Mouse (Mus musculus): ENCODE measurements around the gene Fcor. TPM values are rescaled to one million over a fixed set of nuclear protein-coding genes. Genes with fewer than 3 reads are reported as not detected.

The Fcor gene
- polyA plus RNA-seq (2014; fragmentation: Illumina TruSeq; extraction: RNeasy Lipid Tissue Mini Kit (QIAGEN cat#74804); ENCODE audit: low read depth, low replicate concordance) = not detected

DNA sequence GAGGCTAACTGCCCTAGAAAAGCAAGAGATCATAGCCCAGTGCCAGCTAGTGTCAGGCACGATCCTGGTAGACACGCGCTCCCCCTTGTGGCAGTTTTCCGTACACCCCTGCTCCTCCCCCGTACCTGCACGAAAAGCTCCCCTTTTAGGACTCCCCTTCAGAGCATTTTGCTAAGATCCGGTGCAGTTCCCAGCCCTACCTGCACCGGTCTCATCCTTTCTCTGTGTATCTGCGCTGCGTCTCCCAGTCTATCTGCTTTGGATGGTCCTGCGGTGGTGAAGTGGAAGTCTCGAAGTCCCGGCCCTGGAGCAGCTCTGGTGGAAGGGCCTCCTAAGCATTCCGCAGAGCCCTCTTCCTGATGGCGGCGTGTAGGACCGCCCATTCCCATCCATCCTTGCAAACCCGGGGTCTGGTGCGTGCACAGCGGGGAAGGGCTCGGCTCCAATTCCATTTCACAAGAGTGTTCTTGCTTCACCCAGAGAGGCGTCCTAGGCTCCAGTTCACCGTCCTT is at the start of gene Fcor:
Gene Fcor (minus strand): TSS at position 383 of the 512 bp plus-strand sequence.

DNA sequence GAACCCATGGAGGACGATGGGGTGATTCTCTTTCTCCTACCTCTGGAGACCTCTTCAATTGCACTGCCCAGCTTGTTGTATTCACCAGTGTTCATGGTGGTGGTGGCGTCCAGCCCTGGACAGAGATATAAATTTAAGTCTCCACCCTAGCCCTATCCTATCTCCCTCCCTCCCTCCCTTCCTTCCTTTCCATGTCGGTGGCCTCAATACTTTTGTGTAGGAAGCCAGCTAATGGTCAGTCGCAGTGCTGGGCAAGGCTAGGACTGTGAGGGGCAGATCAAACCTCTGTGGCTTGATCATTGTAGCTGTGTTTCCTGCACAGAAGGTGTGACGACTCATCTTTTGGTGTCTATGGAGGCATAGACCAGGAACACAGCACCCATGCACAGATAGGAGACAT is 48.4 kb upstream of the Fcor start, which contains the start of gene Clec4g:
Gene Clec4g (minus strand): TSS at position 101 of the 400 bp plus-strand sequence.

DNA sequence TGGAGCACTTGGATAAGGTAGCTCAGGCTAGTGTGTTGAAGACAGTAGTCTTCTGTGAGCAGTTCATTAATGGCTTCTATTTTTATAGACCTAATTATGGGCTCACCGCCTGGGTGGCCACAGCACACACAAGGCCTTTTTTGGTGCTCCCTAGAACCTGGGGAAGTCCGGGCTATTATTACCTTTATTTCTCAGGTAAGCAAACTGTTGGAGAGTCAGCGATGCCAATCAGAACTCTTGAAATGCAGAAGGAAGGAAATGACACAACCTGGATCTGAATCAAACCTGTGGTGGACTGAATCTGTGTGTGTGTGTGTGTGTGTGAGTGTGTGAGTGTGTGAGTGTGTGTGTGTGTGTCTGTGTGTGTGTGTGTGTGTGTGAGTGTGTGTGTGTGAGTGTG is 22.0 kb upstream of the Fcor start, which contains the start of gene Fcer2a:
Gene Fcer2a (minus strand): TSS at position 55 of the 400 bp plus-strand sequence.

DNA sequence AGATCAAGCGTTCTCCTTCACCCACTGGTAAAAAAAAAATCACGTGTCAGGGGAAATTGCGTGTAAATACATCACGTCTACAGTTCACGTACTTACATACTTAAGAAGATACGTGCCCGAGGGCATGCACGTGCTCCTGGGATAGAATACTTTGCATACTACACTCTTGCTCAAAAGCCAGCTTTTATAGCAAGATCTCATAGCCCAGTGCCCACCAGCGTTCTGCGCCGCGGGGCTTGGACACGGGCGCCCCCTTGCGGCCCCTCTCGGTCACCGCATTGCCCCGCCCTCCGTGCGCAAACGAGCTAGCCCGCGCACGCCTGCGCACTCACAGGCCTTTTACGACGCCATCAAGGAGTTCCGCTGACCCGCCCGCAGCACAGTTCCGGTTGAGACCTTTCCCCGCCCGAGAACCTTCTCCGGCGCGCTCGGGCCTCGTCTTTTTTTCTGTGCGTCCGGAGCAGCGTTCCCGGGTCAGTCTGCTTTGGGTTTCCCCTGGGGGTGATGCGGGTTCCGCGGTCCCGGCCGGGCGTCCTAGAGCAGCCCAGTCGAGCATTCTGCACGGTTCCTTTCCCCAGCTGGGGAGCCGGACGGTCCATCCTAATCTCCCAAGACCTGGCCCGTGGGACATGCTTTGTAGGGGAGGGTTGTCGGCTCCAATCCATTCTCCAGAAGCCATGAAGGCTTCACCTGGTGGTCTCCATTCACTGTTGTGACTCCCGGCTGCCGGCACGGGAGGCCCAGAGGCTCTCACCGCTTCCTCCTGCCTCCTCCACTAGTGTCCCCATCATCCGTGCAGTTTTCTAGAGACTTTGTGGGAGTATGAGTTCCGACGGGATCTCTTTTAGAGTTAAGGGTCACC is 4.2 kb upstream of the Fcor start, which contains the start of gene Trappc5:
Gene Trappc5 (plus strand): TSS at position 169 of the 862 bp plus-strand sequence.

DNA sequence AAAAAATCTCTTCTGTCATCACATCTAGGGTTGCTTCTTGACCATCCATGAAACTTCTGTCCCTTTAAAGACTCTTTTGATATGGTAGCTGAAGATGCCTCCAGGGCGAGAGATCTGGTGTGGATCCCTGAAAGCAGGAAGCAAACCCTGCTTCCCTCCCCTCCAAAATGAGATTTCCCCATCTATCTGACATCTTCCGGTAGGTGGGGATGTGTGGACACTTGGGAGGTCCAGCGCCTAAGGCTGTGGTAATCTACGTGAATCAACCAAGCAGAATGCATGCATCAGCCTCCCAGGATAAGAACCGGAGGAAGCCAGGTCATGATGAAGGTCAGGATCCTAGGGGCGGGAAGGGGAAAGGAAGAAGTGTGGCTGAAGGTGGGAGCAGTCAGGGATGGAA is 6.7 kb downstream of the Fcor start, which contains the start of gene Mcemp1:
Gene Mcemp1 (plus strand): TSS at position 248 of the 400 bp plus-strand sequence.

DNA sequence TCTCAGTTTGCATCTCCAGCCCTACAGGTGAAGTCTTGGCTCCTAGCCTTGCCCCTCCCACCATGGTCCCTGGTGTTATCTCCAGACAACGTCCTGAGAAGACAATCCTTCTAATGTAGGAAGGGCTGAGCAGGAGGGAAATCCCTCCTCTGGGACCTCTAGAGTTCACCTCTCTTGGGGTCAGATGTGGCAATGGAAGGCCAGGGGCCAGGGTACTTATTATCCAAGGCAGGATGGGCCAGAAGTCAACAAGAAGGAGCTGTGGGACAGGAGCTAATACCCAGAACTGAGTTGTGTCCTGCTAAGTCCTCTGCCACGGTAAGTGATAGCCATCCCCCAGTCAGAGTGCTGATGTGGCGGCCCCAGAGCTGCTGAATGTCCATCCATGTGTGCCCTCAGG is 16.6 kb downstream of the Fcor start, which contains the start of gene Retn:
Gene Retn (plus strand): TSS at position 245 of the 400 bp plus-strand sequence.

DNA sequence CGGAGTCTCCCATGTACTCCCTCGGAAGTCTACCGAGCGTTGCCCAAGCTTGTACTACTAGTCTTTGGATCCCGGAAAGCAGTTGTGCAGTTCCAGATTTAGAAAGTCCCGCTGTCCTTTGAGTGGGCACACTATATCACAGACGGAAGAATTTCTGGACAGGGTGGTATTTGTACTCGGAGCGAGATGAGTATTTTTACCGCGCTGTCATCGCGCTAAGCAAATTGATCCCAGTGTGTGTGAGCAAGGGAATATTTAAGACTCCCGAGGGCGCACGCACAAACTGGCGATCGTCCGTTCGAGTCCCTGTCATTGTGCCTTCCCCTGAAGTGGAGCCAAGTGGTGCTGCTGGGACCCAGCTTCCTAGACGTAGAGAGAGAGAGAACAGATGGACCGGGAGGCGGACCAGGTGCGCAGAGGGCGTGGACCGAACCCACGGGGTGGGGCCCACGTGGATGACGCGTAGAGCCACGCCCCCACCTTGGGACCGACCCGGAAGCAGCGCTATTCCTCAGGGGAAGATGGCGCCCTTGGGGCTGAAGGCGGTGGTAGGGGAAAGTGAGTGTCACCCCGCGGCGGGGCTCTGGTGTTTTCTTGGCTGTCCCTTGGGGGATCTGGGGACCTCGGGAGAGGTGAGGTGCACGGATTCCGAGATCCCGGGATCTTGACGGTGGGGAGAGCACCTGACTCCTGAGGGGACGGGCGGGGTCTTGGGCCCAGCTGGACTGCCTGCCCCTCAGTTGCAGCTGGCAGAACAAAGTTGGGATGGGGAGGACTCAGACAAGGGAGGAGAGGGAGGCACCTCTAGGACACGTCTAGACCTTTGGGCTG is 41.3 kb downstream of the Fcor start, which contains the start of gene Stxbp2:
Gene Stxbp2 (plus strand): TSS at position 309 of the 831 bp plus-strand sequence.

DNA sequence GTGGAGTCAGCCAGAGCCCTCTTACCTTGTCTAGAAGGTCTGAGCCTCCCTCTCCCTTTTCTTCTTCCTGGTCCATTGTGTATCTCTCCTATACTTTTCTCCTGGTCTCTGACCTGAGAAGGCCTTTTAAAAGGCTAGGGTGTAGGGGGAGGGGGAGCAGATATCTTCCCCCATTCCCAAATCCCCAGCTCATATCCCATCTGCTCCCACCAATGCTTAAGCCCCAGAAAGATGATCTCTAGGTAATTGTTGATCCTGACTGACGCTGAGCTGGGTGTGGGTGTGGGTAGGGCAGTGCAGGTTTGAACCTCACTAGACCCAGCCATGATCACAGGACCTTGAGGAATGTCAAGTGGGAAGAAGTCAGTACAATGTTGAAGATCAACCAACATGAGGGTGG is 46.7 kb downstream of the Fcor start, which contains the start of gene Pcp2:
Gene Pcp2 (minus strand): TSS at position 101 of the 400 bp plus-strand sequence.

DNA sequence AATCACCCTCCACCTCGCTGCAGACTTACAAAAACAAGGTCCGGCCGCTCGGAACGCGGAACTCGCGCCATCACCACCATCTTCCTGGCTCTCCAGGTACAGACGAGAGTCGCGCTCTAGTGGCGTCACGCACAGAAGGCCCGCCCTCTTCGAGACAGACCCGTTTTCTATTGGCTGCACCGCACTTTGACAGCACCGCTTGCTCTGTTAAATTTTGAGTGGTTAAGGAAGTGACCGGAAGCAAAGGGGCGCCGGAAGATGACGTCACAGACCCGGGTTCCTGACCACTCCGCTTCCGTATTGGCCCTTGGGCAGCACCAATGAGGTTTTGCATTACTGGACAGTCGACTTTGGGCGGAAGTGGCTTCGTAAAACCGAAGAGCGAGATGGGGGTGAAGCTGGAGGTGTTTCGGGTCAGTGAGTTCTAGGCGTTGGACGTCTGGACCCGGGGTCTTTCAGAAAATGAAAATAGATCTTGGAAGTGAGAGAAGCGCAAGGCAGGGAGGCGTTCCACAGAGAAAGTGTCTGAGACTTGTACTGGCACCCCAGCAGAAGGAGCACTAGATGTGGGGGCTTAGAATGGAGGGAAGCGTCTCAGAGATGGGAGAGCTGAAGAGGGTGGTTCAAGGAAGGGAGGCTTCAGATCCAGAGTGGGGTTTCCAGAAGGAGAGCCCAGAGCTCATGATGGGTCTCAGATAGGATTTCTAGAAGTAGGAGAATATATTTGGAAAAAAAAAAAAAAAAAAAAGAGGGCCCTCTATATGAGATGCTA is 50.8 kb downstream of the Fcor start, which contains the start of the genes Xab2 and Pet100:
Gene Xab2 (minus strand): TSS at position 118 of the 772 bp plus-strand sequence.
Gene Pet100 (plus strand): TSS at position 350 of the 772 bp plus-strand sequence.

Other genes starting within 250 kb of the Fcor start
- 5.9 TPM for gene Pex11g, start 204.7 kb downstream of the Fcor start, polyA plus RNA-seq (2014; fragmentation: Illumina TruSeq; extraction: RNeasy Lipid Tissue Mini Kit (QIAGEN cat#74804); ENCODE audit: low read depth, low replicate concordance)
- not detected for gene Tex45, start 201.5 kb downstream of the Fcor start, polyA plus RNA-seq (2014; fragmentation: Illumina TruSeq; extraction: RNeasy Lipid Tissue Mini Kit (QIAGEN cat#74804); ENCODE audit: low read depth, low replicate concordance)
- gene Zfp358, start 179.2 kb downstream of the Fcor start, polyA plus RNA-seq (2014; fragmentation: Illumina TruSeq; extraction: RNeasy Lipid Tissue Mini Kit (QIAGEN cat#74804); ENCODE audit: low read depth, low replicate concordance) = 2.8 TPM
- gene Mcoln1, start 171.9 kb downstream of the Fcor start, polyA plus RNA-seq (2014; fragmentation: Illumina TruSeq; extraction: RNeasy Lipid Tissue Mini Kit (QIAGEN cat#74804); ENCODE audit: low read depth, low replicate concordance) = 12.2 TPM
- gene Pnpla6, start 157.0 kb downstream of the Fcor start, polyA plus RNA-seq (2014; fragmentation: Illumina TruSeq; extraction: RNeasy Lipid Tissue Mini Kit (QIAGEN cat#74804); ENCODE audit: low read depth, low replicate concordance) = 7.7 TPM
- gene C330021F23Rik, start 104.4 kb downstream of the Fcor start, polyA plus RNA-seq (2014; fragmentation: Illumina TruSeq; extraction: RNeasy Lipid Tissue Mini Kit (QIAGEN cat#74804); ENCODE audit: low read depth, low replicate concordance) = 2.6 TPM
- 1.3 TPM for gene Camsap3, start 85.1 kb downstream of the Fcor start, polyA plus RNA-seq (2014; fragmentation: Illumina TruSeq; extraction: RNeasy Lipid Tissue Mini Kit (QIAGEN cat#74804); ENCODE audit: low read depth, low replicate concordance)
- gene Xab2, start 51.0 kb downstream of the Fcor start, polyA plus RNA-seq (2014; fragmentation: Illumina TruSeq; extraction: RNeasy Lipid Tissue Mini Kit (QIAGEN cat#74804); ENCODE audit: low read depth, low replicate concordance) = 0.58 TPM
- 26.2 TPM for gene Pet100, start 50.8 kb downstream of the Fcor start, polyA plus RNA-seq (2014; fragmentation: Illumina TruSeq; extraction: RNeasy Lipid Tissue Mini Kit (QIAGEN cat#74804); ENCODE audit: low read depth, low replicate concordance)
- gene Pcp2, start 46.8 kb downstream of the Fcor start, polyA plus RNA-seq (2014; fragmentation: Illumina TruSeq; extraction: RNeasy Lipid Tissue Mini Kit (QIAGEN cat#74804); ENCODE audit: low read depth, low replicate concordance) = not detected
- 13.2 TPM for gene Stxbp2, start 41.4 kb downstream of the Fcor start, polyA plus RNA-seq (2014; fragmentation: Illumina TruSeq; extraction: RNeasy Lipid Tissue Mini Kit (QIAGEN cat#74804); ENCODE audit: low read depth, low replicate concordance)
- gene Retn, start 16.6 kb downstream of the Fcor start, polyA plus RNA-seq (2014; fragmentation: Illumina TruSeq; extraction: RNeasy Lipid Tissue Mini Kit (QIAGEN cat#74804); ENCODE audit: low read depth, low replicate concordance) = 0.50 TPM
- gene Mcemp1, start 6.6 kb downstream of the Fcor start, polyA plus RNA-seq (2014; fragmentation: Illumina TruSeq; extraction: RNeasy Lipid Tissue Mini Kit (QIAGEN cat#74804); ENCODE audit: low read depth, low replicate concordance) = not detected
- 3.7 TPM for gene Trappc5, start 3.9 kb upstream of the Fcor start, polyA plus RNA-seq (2014; fragmentation: Illumina TruSeq; extraction: RNeasy Lipid Tissue Mini Kit (QIAGEN cat#74804); ENCODE audit: low read depth, low replicate concordance)
- gene Fcer2a, start 21.8 kb upstream of the Fcor start, polyA plus RNA-seq (2014; fragmentation: Illumina TruSeq; extraction: RNeasy Lipid Tissue Mini Kit (QIAGEN cat#74804); ENCODE audit: low read depth, low replicate concordance) = 0.42 TPM
- gene Clec4g, start 48.3 kb upstream of the Fcor start, polyA plus RNA-seq (2014; fragmentation: Illumina TruSeq; extraction: RNeasy Lipid Tissue Mini Kit (QIAGEN cat#74804); ENCODE audit: low read depth, low replicate concordance) = 35.9 TPM
- 0.72 TPM for gene Cd209a, start 76.6 kb upstream of the Fcor start, polyA plus RNA-seq (2014; fragmentation: Illumina TruSeq; extraction: RNeasy Lipid Tissue Mini Kit (QIAGEN cat#74804); ENCODE audit: low read depth, low replicate concordance)
- not detected for gene Cd209e, start 181.9 kb upstream of the Fcor start, polyA plus RNA-seq (2014; fragmentation: Illumina TruSeq; extraction: RNeasy Lipid Tissue Mini Kit (QIAGEN cat#74804); ENCODE audit: low read depth, low replicate concordance)
- gene Cd209d, start 206.2 kb upstream of the Fcor start, polyA plus RNA-seq (2014; fragmentation: Illumina TruSeq; extraction: RNeasy Lipid Tissue Mini Kit (QIAGEN cat#74804); ENCODE audit: low read depth, low replicate concordance) = not detected